Mouse (Mus musculus) subcutaneous adipose tissue, adult 2 months (tissue): Measurements from ENCODE around the gene Fam186b. TPM values are rescaled to one million over a fixed set of nuclear protein-coding genes. Genes with fewer than 3 reads are reported as not detected.

Source experiments
- polyA plus RNA-seq: library from polyadenylated mRNA; depleted of rRNA; stranded (reverse); fragments of >200 nt; gene quantifications from 2 replicates; pipeline ENCODE4 v1.2.3, GENCODE M21; 2012; ENCODE audit warnings: low replicate concordance; rRNA removed

The Fam186b gene
- polyA plus RNA-seq: 0.03 and 0.06 TPM in 2 replicates

GRCm38 (mm10) chr15:99295484-99295981, at the start of gene Fam186b:
TSS of gene Fam186b (minus strand) at chr15:99295888.

GRCm38 (mm10) chr15:99294813-99295374, 794 bp downstream of the Fam186b start, which contains the start of gene Prpf40b:
TSS of gene Prpf40b (plus strand) at chr15:99295087.

DNA sequence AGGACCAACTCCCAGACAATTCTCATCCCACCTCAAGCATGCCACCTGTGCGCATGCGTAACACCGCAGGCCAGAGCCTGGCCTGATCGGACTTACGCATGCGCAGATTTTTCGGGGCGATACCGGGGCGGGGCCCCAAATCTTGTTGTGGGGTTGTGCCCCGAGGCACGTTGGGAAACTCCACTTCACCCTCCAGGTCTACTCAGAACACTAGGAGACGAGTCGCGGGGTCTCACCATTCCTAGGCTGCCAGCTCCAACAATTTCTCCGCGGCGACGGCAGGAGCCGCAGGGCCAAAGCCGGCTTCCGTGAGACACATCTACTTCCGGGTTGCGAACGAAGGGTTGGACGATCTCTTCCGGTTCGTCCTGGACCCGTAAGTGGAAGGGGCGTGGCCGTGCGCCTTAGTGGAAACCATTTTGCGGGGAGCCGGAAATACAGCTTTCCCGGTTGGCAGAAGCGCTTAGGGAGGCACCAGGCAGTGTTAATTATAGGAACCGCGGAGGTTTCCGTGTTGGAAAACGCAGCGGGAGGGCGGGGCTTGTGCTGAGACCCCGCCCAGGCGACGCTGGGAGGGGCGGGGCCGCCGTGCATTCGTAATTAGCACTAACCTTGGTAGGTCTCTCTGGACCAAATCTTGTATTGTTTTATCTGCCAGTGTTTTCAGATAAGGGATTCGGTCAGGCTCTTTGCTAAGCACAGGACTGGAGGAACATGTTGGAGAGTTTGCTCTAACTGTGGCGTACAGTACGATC, 43.9 kb downstream of the Fam186b start, which contains the start of gene Mcrs1:
TSS of gene Mcrs1 (minus strand) at position 336 of the 755 bp plus-strand sequence.

DNA sequence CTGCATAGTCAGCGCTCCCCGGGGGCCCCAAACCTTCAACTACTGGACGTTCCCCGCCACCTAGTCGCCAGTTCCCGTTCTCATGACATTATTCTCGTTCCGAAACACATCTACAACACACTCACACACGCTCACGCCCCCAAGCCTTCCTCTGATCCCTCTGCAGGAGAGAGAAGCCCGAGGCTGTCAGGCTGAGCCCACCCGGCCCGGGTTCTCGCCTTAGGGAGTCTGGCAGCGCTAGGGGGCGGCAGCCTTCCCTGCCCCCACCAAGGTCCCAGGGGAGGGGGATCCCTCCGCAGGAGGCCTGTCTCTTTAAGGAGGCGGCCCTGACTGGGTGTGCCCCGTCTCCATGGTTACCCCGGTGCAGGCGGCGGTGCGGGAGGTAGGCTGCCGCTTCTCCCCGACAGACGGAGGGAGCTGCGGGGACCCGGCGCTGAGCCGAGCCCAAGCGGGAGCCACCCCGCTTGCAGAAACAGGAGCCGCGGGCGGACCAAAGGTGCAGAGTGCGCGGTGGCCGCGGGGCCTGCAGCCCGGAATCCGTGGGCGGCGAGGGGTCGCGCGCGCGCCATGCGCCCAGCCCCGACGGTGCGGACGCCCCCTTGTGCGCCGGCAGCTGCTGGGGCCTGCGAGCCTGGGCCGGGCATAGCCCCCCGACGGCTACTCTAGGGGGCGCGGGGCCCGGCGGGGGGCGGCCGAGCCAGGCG, 71.3 kb downstream of the Fam186b start, which contains the start of gene Kcnh3:
TSS of gene Kcnh3 (plus strand) at position 654 of the 704 bp plus-strand sequence.

Other genes starting within 250 kb of the Fam186b start
- 0.59 and 0.60 TPM in 2 replicates for gene Prph, start 240.7 kb downstream of the Fam186b start, polyA plus RNA-seq
- 0.77 and 5.3 TPM in 2 replicates for gene Troap, start 221.3 kb downstream of the Fam186b start, polyA plus RNA-seq
- gene C1ql4, start 208.1 kb downstream of the Fam186b start, polyA plus RNA-seq: not detected in 2 replicates
- 0.36 and 0.43 TPM in 2 replicates for gene Dnajc22, start 202.7 kb downstream of the Fam186b start, polyA plus RNA-seq
- gene Spats2, start 170.0 kb downstream of the Fam186b start, polyA plus RNA-seq: 11.6 and 20.1 TPM in 2 replicates
- 0.92 and 8.8 TPM in 2 replicates for gene Kcnh3, start 71.0 kb downstream of the Fam186b start, polyA plus RNA-seq
- 62.7 and 98.6 TPM in 2 replicates for gene Mcrs1, start 43.9 kb downstream of the Fam186b start, polyA plus RNA-seq
- gene Prpf40b, start 801 bp downstream of the Fam186b start, polyA plus RNA-seq: 55.3 and 112 TPM in 2 replicates
- 30.0 and 30.6 TPM in 2 replicates for gene Fmnl3, start 74.6 kb upstream of the Fam186b start, polyA plus RNA-seq
- 615 and 714 TPM in 2 replicates for gene Tmbim6, start 97.0 kb upstream of the Fam186b start, polyA plus RNA-seq
- gene Nckap5l, start 161.9 kb upstream of the Fam186b start, polyA plus RNA-seq: 5.7 and 14.9 TPM in 2 replicates
- 3.3 and 5.1 TPM in 2 replicates for gene Bcdin3d, start 178.8 kb upstream of the Fam186b start, polyA plus RNA-seq
- 0.43 and 1.4 TPM in 2 replicates for gene Faim2, start 232.3 kb upstream of the Fam186b start, polyA plus RNA-seq